Mouse (Mus musculus): ENCODE measurements around the gene Setd3.

GRCm38 (mm10) chr12:108062137-108062536 lies 117.0 kb downstream of the Setd3 start:
- TF ChIP-seq GATA1 (IDR thresholded peaks at IDR 0.05; ENCODE audit: borderline replicate concordance, low read length) (no peak), FLI1 (IDR thresholded peaks at IDR 0.05; ENCODE audit: low read length) (no peak)

Data from megakaryocyte, embryonic 14.5 days (primary cell).